16 mouse cellular contexts compared by ENCODE assay signal in genomic region chr2:167447207-167447606, GRCm38 (mm10). TPM values are rescaled to one million over a fixed set of nuclear protein-coding genes. Genes with fewer than 3 reads are reported as not detected.
DNase-seq lines count a peak whose midpoint lies in the region; ATAC-seq and TF ChIP-seq lines count a peak whose summit lies in the region.
"Had no signal": no experiment of that assay in that cellular context is flagged by ENCODE, and none has a peak within 500 bp of the region (broad histone marks: within the 10 kb centered on the region; RNA-seq: fewer than 3 reads in every experiment).

No protein-coding gene starts in this region.

- TF ChIP-seq RAD21 in CH12.LX (IDR thresholded peaks at IDR 0.05; ENCODE audit: low read depth, low read length): no peak

- in situ Hi-C loops in CH12.LX (cut with MboI; ENCODE audit: low pct_ligation_motif_present, low pct_unique_long_range_greater_than_20kb, low sequenced_read_pairs): no loop called here

- no peaks in the 10 kb centered on the region for H3K79me2 ChIP-seq in CH12.LX (replicated peaks; ENCODE audit: control insufficient read depth, extremely low read depth, insufficient read depth, poor library complexity, severe bottlenecking)

- TF ChIP-seq EP300 in CH12.LX (IDR thresholded peaks at IDR 0.05; ENCODE audit: low read length): no peak
- no peak for TF ChIP-seq EP300 in liver, embryonic 14.5 days (IDR thresholded peaks at IDR 0.05; ENCODE audit: low read depth)

- no peak for DNase-seq in forebrain, embryonic 10.5 days (ENCODE audit: extremely low spot score, low spot score)
- no peak for DNase-seq in CH12.LX (ENCODE audit: extremely low read depth)
- no peak for DNase-seq in liver, embryonic 14.5 days (ENCODE audit: low read depth in 3 of 3, low spot score in 3 of 3)
- no peak for DNase-seq in testis, postnatal 10 days (ENCODE audit: low spot score)
- no peak for DNase-seq in embryo, embryonic 9.5 days (ENCODE audit: extremely low spot score)
- DNase-seq: adrenal gland, postnatal 14 days; cerebellum, adult 8-10 months; lung, adult 2 months; lung, postnatal 4 days; retina, postnatal 1 day; thymus, postnatal 25 days had no signal

- H3K4me3 ChIP-seq in forebrain, embryonic 10.5 days: no peak overlapping the region
- no peak overlapping the region for H3K4me3 ChIP-seq in forebrain, embryonic 13.5 days
- H3K4me3 ChIP-seq in CH12.LX (replicated peaks in 1 of 3; ENCODE audit: low read depth in 2 of 3, low read length in 2 of 3, poor library complexity in 1 of 3): no peak overlapping the region
- no peak overlapping the region for H3K4me3 ChIP-seq in liver, embryonic 14.5 days (ENCODE audit: insufficient read depth in 1 of 2, low read depth in 2 of 2, low read length in 2 of 2)
- H3K4me3 ChIP-seq: kidney, embryonic 15.5 days; midbrain, embryonic 12.5 days had no signal

- H3K9me3 ChIP-seq in forebrain, embryonic 10.5 days: no peaks in the 10 kb centered on the region
- H3K9me3 ChIP-seq in forebrain, embryonic 13.5 days (replicated peaks): no peaks in the 10 kb centered on the region
- H3K9me3 ChIP-seq in CH12.LX (replicated peaks; ENCODE audit: low read length): no peaks in the 10 kb centered on the region
- H3K9me3 ChIP-seq in liver, embryonic 14.5 days (ENCODE audit: control insufficient read depth, low read length): no peaks in the 10 kb centered on the region
- H3K9me3 ChIP-seq: kidney, embryonic 15.5 days; midbrain, embryonic 12.5 days had no signal

- H3K36me3 ChIP-seq in forebrain, embryonic 10.5 days (replicated peaks): peaks cover 94% of the 10 kb centered on the region
- H3K36me3 ChIP-seq in forebrain, embryonic 13.5 days (ENCODE audit: poor library complexity, severe bottlenecking): peaks cover 79% of the 10 kb centered on the region
- peaks cover 64 to 83% of the 10 kb centered on the region in 2 experiments for H3K36me3 ChIP-seq in CH12.LX (replicated peaks in 1 of 2; ENCODE audit: control insufficient read depth in 1 of 2, insufficient read depth in 1 of 2, low read length in 1 of 2)
- H3K36me3 ChIP-seq in liver, embryonic 14.5 days (replicated peaks; ENCODE audit: control insufficient read depth, insufficient read depth, low read depth): peaks cover 44% of the 10 kb centered on the region

- TF ChIP-seq POLR2A in CH12.LX (IDR thresholded peaks at IDR 0.05; ENCODE audit: low read depth, low read length): no peak

- H3K4me1 ChIP-seq in forebrain, embryonic 10.5 days: no peaks in the 10 kb centered on the region
- no peaks in the 10 kb centered on the region for H3K4me1 ChIP-seq in forebrain, embryonic 13.5 days
- peaks cover 19 to 47% of the 10 kb centered on the region in 2 experiments for H3K4me1 ChIP-seq in CH12.LX (ENCODE audit: control insufficient read depth in 1 of 2, insufficient read depth in 2 of 2)
- peaks cover 22 to 25% of the 10 kb centered on the region in 2 experiments for H3K4me1 ChIP-seq in liver, embryonic 14.5 days (replicated peaks; ENCODE audit: control insufficient read depth in 2 of 2, insufficient read depth in 2 of 2, low read length in 1 of 2)
- H3K4me1 ChIP-seq: midbrain, embryonic 12.5 days had no signal

- dilution Hi-C loops in CH12.LX (cut with MboI; ENCODE audit: extremely low pct_ligation_motif_present, extremely low pct_unique_long_range_greater_than_20kb, low sequenced_read_pairs): no loop called here

- no peaks in the 10 kb centered on the region for H3K27me3 ChIP-seq in forebrain, embryonic 10.5 days (ENCODE audit: poor library complexity, severe bottlenecking)
- no peaks in the 10 kb centered on the region for H3K27me3 ChIP-seq in forebrain, embryonic 13.5 days
- no peaks in the 10 kb centered on the region for H3K27me3 ChIP-seq in CH12.LX (replicated peaks)
- H3K27me3 ChIP-seq in liver, embryonic 14.5 days (ENCODE audit: control insufficient read depth, insufficient read depth, low read length): no peaks in the 10 kb centered on the region
- H3K27me3 ChIP-seq: kidney, embryonic 15.5 days; midbrain, embryonic 12.5 days had no signal

- H3K9ac ChIP-seq in forebrain, embryonic 13.5 days: no peak overlapping the region
- H3K9ac ChIP-seq in CH12.LX (ENCODE audit: insufficient read depth, low read depth): no peak overlapping the region; the same call in 1 of the 2 replicates
- H3K9ac ChIP-seq in liver, embryonic 14.5 days (replicated peaks): peak overlapping the region; percentile 54
- H3K9ac ChIP-seq: kidney, embryonic 15.5 days; midbrain, embryonic 12.5 days had no signal

- no peak for ATAC-seq in forebrain, embryonic 13.5 days
- ATAC-seq in erythroblast, adult 5-6 weeks (replicated peaks; ENCODE audit: low FRiP score, poor library complexity, severe bottlenecking): peak; percentile 60
- ATAC-seq in liver, embryonic 14.5 days (ENCODE audit: insufficient read depth): peak; percentile 80
- ATAC-seq: forebrain, embryonic 16.5 days had no signal

- no peak overlapping the region for H3K4me2 ChIP-seq in forebrain, embryonic 13.5 days
- no peak overlapping the region for H3K4me2 ChIP-seq in CH12.LX (ENCODE audit: insufficient read depth, low read depth, poor library complexity, severe bottlenecking)
- peak overlapping the region; percentile 52 for H3K4me2 ChIP-seq in liver, embryonic 14.5 days (ENCODE audit: low read depth)
- H3K4me2 ChIP-seq: kidney, embryonic 15.5 days; midbrain, embryonic 12.5 days had no signal

- 96% methylated on average over 7 of the region's 7 CpGs for WGBS in forebrain, embryonic 10.5 days
- WGBS in forebrain, embryonic 13.5 days: 93% methylated on average over 7 of the region's 7 CpGs
- 57% methylated on average over 7 of the region's 7 CpGs for WGBS in liver, embryonic 14.5 days (ENCODE audit: insufficient replicate concordance)

- H3K27ac ChIP-seq in forebrain, embryonic 10.5 days: peak overlapping the region; percentile 31; the same call in 1 of the 2 replicates
- H3K27ac ChIP-seq in forebrain, embryonic 13.5 days: no peak overlapping the region
- H3K27ac ChIP-seq in CH12.LX (ENCODE audit: insufficient read depth, low read depth): peak overlapping the region; percentile 73
- H3K27ac ChIP-seq in liver, embryonic 14.5 days: peak overlapping the region; percentile 70
- H3K27ac ChIP-seq: kidney, embryonic 15.5 days; midbrain, embryonic 12.5 days had no signal

- TF ChIP-seq CTCF in CH12.LX (conservative IDR thresholded peaks at IDR 0.05 in 1 of 2, IDR thresholded peaks at IDR 0.05 in 1 of 2; ENCODE audit: low read depth in 2 of 2, low read length in 2 of 2): no peak
- TF ChIP-seq CTCF in liver, embryonic 14.5 days (IDR thresholded peaks at IDR 0.05; ENCODE audit: low read depth): no peak

TF ChIP-seq in CH12.LX, 34 proteins besides CTCF, POLR2A, EP300 and RAD21 (continues in another document):
- TF ChIP-seq IRF4 (IDR thresholded peaks at IDR 0.05; ENCODE audit: low read depth, low read length): no peak
- no peak for TF ChIP-seq JUN (IDR thresholded peaks at IDR 0.05; ENCODE audit: insufficient read depth, low read depth, low read length)
- TF ChIP-seq MAX (IDR thresholded peaks at IDR 0.05; ENCODE audit: low read length): no peak
- no peak for TF ChIP-seq CHD2 (IDR thresholded peaks at IDR 0.05; ENCODE audit: low read length)
- TF ChIP-seq ZC3H11A (IDR thresholded peaks at IDR 0.05; ENCODE audit: low read depth, low read length): no peak
- no peak for TF ChIP-seq BHLHE40 (IDR thresholded peaks at IDR 0.05; ENCODE audit: low read depth, low read length)
- no peak for TF ChIP-seq ETS1 (conservative IDR thresholded peaks at IDR 0.05; ENCODE audit: low read depth, low read length)
- TF ChIP-seq USF2 (conservative IDR thresholded peaks at IDR 0.05; ENCODE audit: low read depth, low read length): no peak
- TF ChIP-seq E2F4 (IDR thresholded peaks at IDR 0.05; ENCODE audit: insufficient replicate concordance, low read depth, low read length): no peak
- TF ChIP-seq ZNF384 (IDR thresholded peaks at IDR 0.05; ENCODE audit: low read depth, low read length): no peak
- TF ChIP-seq MXI1 (IDR thresholded peaks at IDR 0.05; ENCODE audit: low read depth, low read length): no peak
- TF ChIP-seq RCOR1 (conservative IDR thresholded peaks at IDR 0.05; ENCODE audit: low read depth, low read length): no peak

RNA-seq across cellular contexts. Expression of gene Slc9a8, which starts 25.7 kb away (rescaled TPM):
- 24.0 and 24.4 TPM in 2 replicates for polyA plus RNA-seq in forebrain, embryonic 10.5 days (2016; fragmentation: Nextera tagmentation; extraction: Ambion mirVana)
- 19.5 and 21.1 TPM in 2 replicates for polyA plus RNA-seq in forebrain, embryonic 13.5 days (2015; fragmentation: Nextera tagmentation; extraction: Ambion mirVana)
- total RNA-seq in CH12.LX (2012; rRNA removed) (21.2 and 26.0 TPM in 2 replicates), CH12.LX (2014; rRNA removed) (12.9 and 14.5 TPM in 2 replicates)
- polyA plus RNA-seq in CH12.LX (2012; ENCODE audit: insufficient read length, low read depth): 20.6 and 25.0 TPM in 2 replicates
- total RNA-seq in erythroblast, adult 5-6 weeks (2015; ENCODE audit: low replicate concordance): 123 and 129 TPM in 2 replicates
- total RNA-seq in erythroblast, adult 5-6 weeks (2017; ENCODE audit: low replicate concordance): 111 and 194 TPM in 2 replicates
- polyA plus RNA-seq in liver, embryonic 14.5 days (2012; rRNA removed): 13.9 and 18.1 TPM in 2 replicates
- 8.7 and 9.1 TPM in 2 replicates for polyA plus RNA-seq in liver, embryonic 14.5 days (2014; fragmentation: Nextera tagmentation; extraction: Ambion mirVana)

RNA-seq across cellular contexts. Expression of gene Rnf114, which starts 45.2 kb away (rescaled TPM):
- polyA plus RNA-seq in forebrain, embryonic 10.5 days (2016; fragmentation: Nextera tagmentation; extraction: Ambion mirVana): 136 and 137 TPM in 2 replicates
- 134 and 147 TPM in 2 replicates for polyA plus RNA-seq in forebrain, embryonic 13.5 days (2015; fragmentation: Nextera tagmentation; extraction: Ambion mirVana)
- total RNA-seq in CH12.LX (2012; rRNA removed) (39.2 and 50.4 TPM in 2 replicates), CH12.LX (2014; rRNA removed) (45.3 and 45.6 TPM in 2 replicates)
- 37.6 and 40.8 TPM in 2 replicates for polyA plus RNA-seq in CH12.LX (2012; ENCODE audit: insufficient read length, low read depth)
- total RNA-seq in erythroblast, adult 5-6 weeks (2015; ENCODE audit: low replicate concordance): 39.6 and 41.6 TPM in 2 replicates
- 32.3 and 41.5 TPM in 2 replicates for total RNA-seq in erythroblast, adult 5-6 weeks (2017; ENCODE audit: low replicate concordance)
- 21.7 and 23.9 TPM in 2 replicates for polyA plus RNA-seq in liver, embryonic 14.5 days (2012; rRNA removed)
- polyA plus RNA-seq in liver, embryonic 14.5 days (2014; fragmentation: Nextera tagmentation; extraction: Ambion mirVana): 25.8 and 28.4 TPM in 2 replicates

RNA-seq across cellular contexts. Expression of gene Spata2, which starts 45.5 kb away (rescaled TPM):
- 21.0 and 21.5 TPM in 2 replicates for polyA plus RNA-seq in forebrain, embryonic 10.5 days (2016; fragmentation: Nextera tagmentation; extraction: Ambion mirVana)
- polyA plus RNA-seq in forebrain, embryonic 13.5 days (2015; fragmentation: Nextera tagmentation; extraction: Ambion mirVana): 21.3 and 24.4 TPM in 2 replicates
- 8.6 and 10.5 TPM in 2 replicates for total RNA-seq in CH12.LX (2012; rRNA removed)
- 7.2 and 9.1 TPM in 2 replicates for total RNA-seq in CH12.LX (2014; rRNA removed)
- polyA plus RNA-seq in CH12.LX (2012; ENCODE audit: insufficient read length, low read depth): 22.8 and 23.0 TPM in 2 replicates
- 6.1 and 9.4 TPM in 2 replicates for total RNA-seq in erythroblast, adult 5-6 weeks (2015; ENCODE audit: low replicate concordance)
- 6.3 and 7.6 TPM in 2 replicates for total RNA-seq in erythroblast, adult 5-6 weeks (2017; ENCODE audit: low replicate concordance)
- polyA plus RNA-seq in liver, embryonic 14.5 days (2012; rRNA removed): 7.6 and 8.6 TPM in 2 replicates
- 6.8 and 7.5 TPM in 2 replicates for polyA plus RNA-seq in liver, embryonic 14.5 days (2014; fragmentation: Nextera tagmentation; extraction: Ambion mirVana)
